Mouse (Mus musculus): Measurements from ENCODE around the gene Sox12.

Gene Sox12

GRCm38 (mm10) chr2:152406126-152406525, 8.3 kb upstream of the Sox12 start:
- peak; percentile 89 for DNase-seq (ENCODE audit: low read depth, low spot score)

GRCm38 (mm10) chr2:152399122-152399542, 1.3 kb upstream of the Sox12 start:
- no peak for DNase-seq (ENCODE audit: low read depth, low spot score)

GRCm38 (mm10) chr2:152398691-152399090, 828 bp upstream of the Sox12 start:
- peak; percentile 92 for DNase-seq (ENCODE audit: low read depth, low spot score)

GRCm38 (mm10) chr2:152397004-152397589, 766 bp downstream of the Sox12 start:
- peak; percentile 76 for DNase-seq (ENCODE audit: low read depth, low spot score)

GRCm38 (mm10) chr2:152396110-152397003, 1.5 kb downstream of the Sox12 start:
- peak; percentile 80 for DNase-seq (ENCODE audit: low read depth, low spot score)

- no peak for DNase-seq (ENCODE audit: low read depth, low spot score)
Measured at GRCm38 (mm10) chr2:152395271-152395920, 2.5 kb downstream of the Sox12 start.

GRCm38 (mm10) chr2:152393225-152394017, 4.4 kb downstream of the Sox12 start:
- no peak for DNase-seq (ENCODE audit: low read depth, low spot score)

GRCm38 (mm10) chr2:152392786-152393185, 5.1 kb downstream of the Sox12 start:
- DNase-seq (ENCODE audit: low read depth, low spot score), result peak; percentile 75

- no peak for DNase-seq (ENCODE audit: low read depth, low spot score)
Measured at GRCm38 (mm10) chr2:152384191-152384590, 13.7 kb downstream of the Sox12 start.

GRCm38 (mm10) chr2:152376345-152376741, 21.5 kb downstream of the Sox12 start, which contains the start of gene Nrsn2:
Nrsn2 (minus strand) TSS chr2:152376638.
- DNase-seq (ENCODE audit: low read depth, low spot score), result no peak

GRCm38 (mm10) chr2:152375652-152376344, 22.1 kb downstream of the Sox12 start:
- no peak for DNase-seq (ENCODE audit: low read depth, low spot score)

GRCm38 (mm10) chr2:152373547-152373946, 24.3 kb downstream of the Sox12 start:
- DNase-seq (ENCODE audit: low read depth, low spot score), result no peak

GRCm38 (mm10) chr2:152372661-152373060, 25.2 kb downstream of the Sox12 start:
- no peak for DNase-seq (ENCODE audit: low read depth, low spot score)

GRCm38 (mm10) chr2:152372104-152372503, 25.8 kb downstream of the Sox12 start:
- DNase-seq (ENCODE audit: low read depth, low spot score), result peak; percentile 66

GRCm38 (mm10) chr2:152368532-152369140, 29.2 kb downstream of the Sox12 start:
- peak; percentile 88 for DNase-seq (ENCODE audit: low read depth, low spot score)

- no peak for DNase-seq (ENCODE audit: low read depth, low spot score)
Measured at GRCm38 (mm10) chr2:152367917-152368316, 29.9 kb downstream of the Sox12 start.

- DNase-seq (ENCODE audit: low read depth, low spot score), result peak; percentile 85
Measured at GRCm38 (mm10) chr2:152363245-152364147, 34.4 kb downstream of the Sox12 start.

GRCm38 (mm10) chr2:152361193-152361592, 36.7 kb downstream of the Sox12 start:
- no peak for DNase-seq (ENCODE audit: low read depth, low spot score)

GRCm38 (mm10) chr2:152360271-152360775, 37.5 kb downstream of the Sox12 start:
- peak; percentile 47 for DNase-seq (ENCODE audit: low read depth, low spot score)
